Mouse (Mus musculus): ENCODE measurements at regions not wholly inside any gene's neighbourhood (a gene's known extent, or its start where the extent isn't known, plus 50 kb on each side); places are given as distances from the start of the nearest gene placed in this dataset.

- peak; percentile 44 for DNase-seq (ENCODE audit: low spot score)
These were observed 101.4 kb upstream of the B430305J03Rik start for GRCm38 (mm10) chr3:61467158-61467557.

GRCm38 (mm10) chr3:61466641-61467040 is 100.9 kb upstream of the B430305J03Rik start:
- no peak for DNase-seq (ENCODE audit: low spot score)

DNA sequence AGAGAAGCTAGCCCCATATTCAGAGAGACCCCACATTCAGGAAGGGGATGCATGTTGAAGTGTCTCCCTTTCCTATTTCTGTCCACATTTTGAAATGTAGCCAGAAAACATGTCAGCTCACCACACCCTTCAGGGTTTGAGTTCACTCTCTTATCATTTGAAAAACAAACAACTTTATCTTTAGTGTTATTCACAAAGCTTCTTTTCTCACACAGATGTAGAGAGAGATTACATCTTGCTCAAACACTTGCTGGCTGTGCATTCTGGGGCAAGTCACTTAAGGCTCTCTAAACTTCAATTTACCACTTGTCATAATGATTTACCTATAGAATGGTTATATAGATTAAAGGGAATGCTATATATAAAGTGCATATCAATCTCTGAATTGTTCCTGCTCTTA is 94.3 kb upstream of the B430305J03Rik start:
- DNase-seq (ENCODE audit: low spot score), result no peak

DNA sequence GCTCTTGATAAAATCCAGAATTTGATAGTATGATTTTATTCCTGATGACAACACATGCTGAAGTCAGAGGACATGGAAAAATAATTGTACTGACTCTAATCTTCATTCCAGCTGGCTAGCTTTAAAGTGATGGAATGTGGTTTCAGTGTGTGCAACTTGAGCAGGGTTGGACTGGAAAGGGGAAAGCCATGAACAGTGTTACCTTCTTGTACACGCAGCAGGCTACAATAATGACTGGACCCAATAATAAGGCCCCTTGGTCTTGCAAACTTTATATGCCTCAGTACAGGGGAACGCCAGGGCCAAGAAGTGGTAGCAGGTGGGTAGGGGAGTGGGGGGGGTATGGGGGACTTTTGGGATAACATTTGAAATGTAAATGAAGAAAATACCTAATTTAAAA is 90.8 kb upstream of the B430305J03Rik start:
- no peak for DNase-seq (ENCODE audit: low spot score)

DNA sequence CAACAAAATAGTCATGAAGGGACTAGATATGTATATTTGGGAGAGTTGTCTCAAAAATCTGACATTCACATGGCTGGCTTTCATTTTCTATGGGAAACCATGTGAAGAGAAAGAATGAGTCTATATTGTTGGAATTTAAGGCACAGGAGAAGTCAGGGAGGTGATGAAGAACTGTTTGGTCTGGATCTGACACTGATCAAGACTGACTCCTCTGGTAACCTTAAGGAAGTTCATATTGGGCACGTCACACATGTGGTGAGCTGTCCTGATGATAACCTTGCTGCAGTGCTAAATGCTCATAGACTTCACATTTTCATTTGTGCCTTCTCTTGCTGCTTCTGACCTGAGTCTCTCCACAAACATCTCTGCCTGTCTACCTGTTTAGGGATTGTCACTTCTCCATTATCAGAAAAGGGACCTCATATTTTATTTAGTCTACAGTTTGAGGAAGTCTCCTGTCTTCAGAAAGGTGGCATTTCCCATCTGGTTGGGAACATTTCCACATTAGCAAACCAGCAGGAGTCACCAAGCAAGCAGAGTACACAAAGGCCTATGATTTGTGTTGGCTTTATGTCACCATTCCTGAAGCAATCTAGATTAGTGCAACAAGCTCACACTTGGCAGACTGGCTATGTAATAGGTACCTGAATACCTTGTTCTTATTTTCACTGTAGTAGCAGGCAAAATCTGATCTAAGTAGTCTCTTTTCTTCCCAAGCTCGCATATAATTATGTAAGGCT is 76.4 kb upstream of the B430305J03Rik start:
- DNase-seq (ENCODE audit: low spot score), result no peak

- no peak for DNase-seq (ENCODE audit: low spot score)
These were observed 75.7 kb upstream of the B430305J03Rik start for GRCm38 (mm10) chr3:61441445-61441844.

GRCm38 (mm10) chr3:61428713-61429112 is 63.0 kb upstream of the B430305J03Rik start:
- no peak for DNase-seq (ENCODE audit: low spot score)

DNA sequence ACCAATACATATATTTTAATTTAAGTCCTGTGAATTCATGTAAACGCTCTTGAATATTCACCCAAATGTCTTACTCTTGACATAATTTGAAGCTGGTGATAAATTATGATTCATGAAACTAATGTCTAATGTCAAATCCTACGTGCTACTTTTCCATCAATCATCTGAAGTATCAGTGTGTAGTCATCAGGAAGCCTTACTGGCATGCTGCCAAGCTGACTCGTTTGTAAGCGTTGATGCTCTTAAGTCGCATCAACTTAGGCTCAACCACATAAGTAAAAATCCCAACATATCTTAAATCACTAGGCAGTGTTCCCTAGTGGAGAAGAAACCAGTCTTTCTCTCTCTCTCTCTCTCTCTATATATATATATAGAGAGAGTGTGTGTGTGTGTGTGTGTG is 58.2 kb upstream of the B430305J03Rik start:
- no peak for DNase-seq (ENCODE audit: low spot score)

DNA sequence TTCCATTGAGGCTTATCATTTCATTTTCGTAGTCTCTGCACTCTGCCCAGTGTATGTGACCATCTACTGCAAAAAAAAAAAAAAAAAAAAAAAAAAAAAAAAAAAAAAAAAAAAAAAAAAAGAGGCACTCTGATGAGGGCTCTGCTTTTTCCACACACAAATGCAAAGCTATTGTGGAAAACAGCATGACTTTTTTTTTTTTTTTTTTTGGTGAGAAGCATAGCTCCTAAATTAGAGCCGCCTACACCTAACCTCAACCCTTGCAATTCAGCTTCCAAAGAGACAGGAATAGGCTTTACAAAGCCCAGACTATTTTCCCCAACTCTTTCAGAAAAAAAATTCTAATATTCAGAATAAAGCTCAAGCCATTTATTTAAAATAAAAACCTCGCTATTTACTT is 54.0 kb upstream of the B430305J03Rik start:
- DNase-seq (ENCODE audit: low spot score), result no peak

DNA sequence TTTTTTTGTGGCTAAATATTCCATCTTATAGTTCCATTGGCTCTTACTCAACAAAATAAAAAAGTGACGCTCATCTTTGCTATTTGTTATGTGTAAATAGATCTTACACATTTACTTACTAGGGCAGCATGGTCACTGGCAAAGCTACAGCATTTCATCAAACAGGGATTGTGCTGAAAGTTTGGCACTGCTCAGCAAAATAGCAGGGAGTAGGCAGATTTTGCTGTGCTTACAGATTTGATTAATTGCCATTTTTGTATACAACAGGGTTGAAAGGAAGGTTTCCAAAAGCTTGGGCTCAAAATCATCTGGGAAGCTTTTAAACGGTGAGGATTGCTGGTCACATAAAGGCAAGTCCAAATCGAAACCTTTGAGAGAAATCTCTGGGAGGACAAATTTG is 52.3 kb upstream of the B430305J03Rik start:
- no peak for DNase-seq (ENCODE audit: low spot score)

All from testis, postnatal 10 days (tissue).